Mouse (Mus musculus): ENCODE data around the gene Cd22. TPM values are rescaled to one million over a fixed set of nuclear protein-coding genes. Genes with fewer than 3 reads are reported as not detected.

The Cd22 gene
- polyA plus RNA-seq, 1 experiment = 8.5 TPM

GRCm38 (mm10) chr7:30881367-30881766, 1.2 kb upstream of the Cd22 start:
- TF ChIP-seq POLR2A (IDR thresholded peaks at IDR 0.05; ENCODE audit: control insufficient read depth, extremely low read depth, insufficient read depth, low read length, poor library complexity) = no peak
- TF ChIP-seq CTCF (IDR thresholded peaks at IDR 0.05; ENCODE audit: borderline replicate concordance, control insufficient read depth, extremely low read depth, insufficient read depth, low read length, poor library complexity) = no peak
- H3K4me1 ChIP-seq (replicated peaks; ENCODE audit: control insufficient read depth, insufficient read depth, low read length) = peaks cover 5% of the 10 kb centered on the region
- H3K27ac ChIP-seq (ENCODE audit: control insufficient read depth, insufficient read depth, low read length) = no peak overlapping the region
- 87% methylated on average over 3 of the region's 3 CpGs for WGBS
- H3K4me3 ChIP-seq (ENCODE audit: control insufficient read depth, insufficient read depth, low read length) = no peak overlapping the region
- no peaks in the 10 kb centered on the region for H3K27me3 ChIP-seq (ENCODE audit: control insufficient read depth, insufficient read depth, low read length)
- no peak for DNase-seq
- H3K36me3 ChIP-seq (ENCODE audit: control insufficient read depth, insufficient read depth, low read length) = no peaks in the 10 kb centered on the region

GRCm38 (mm10) chr7:30878950-30879349, 1.2 kb downstream of the Cd22 start:
- no peaks in the 10 kb centered on the region for H3K36me3 ChIP-seq (ENCODE audit: control insufficient read depth, insufficient read depth, low read length)
- no peaks in the 10 kb centered on the region for H3K4me1 ChIP-seq (replicated peaks; ENCODE audit: control insufficient read depth, insufficient read depth, low read length)
- no peak overlapping the region for H3K27ac ChIP-seq (ENCODE audit: control insufficient read depth, insufficient read depth, low read length)
- WGBS = 75% methylated on average over 6 of the region's 6 CpGs
- TF ChIP-seq POLR2A (IDR thresholded peaks at IDR 0.05; ENCODE audit: control insufficient read depth, extremely low read depth, insufficient read depth, low read length, poor library complexity) = no peak
- no peak for TF ChIP-seq CTCF (IDR thresholded peaks at IDR 0.05; ENCODE audit: borderline replicate concordance, control insufficient read depth, extremely low read depth, insufficient read depth, low read length, poor library complexity)
- no peak for DNase-seq
- no peak overlapping the region for H3K4me3 ChIP-seq (ENCODE audit: control insufficient read depth, insufficient read depth, low read length)
- no peaks in the 10 kb centered on the region for H3K27me3 ChIP-seq (ENCODE audit: control insufficient read depth, insufficient read depth, low read length)

GRCm38 (mm10) chr7:30873083-30873482, 7.1 kb downstream of the Cd22 start:
- TF ChIP-seq POLR2A (IDR thresholded peaks at IDR 0.05; ENCODE audit: control insufficient read depth, extremely low read depth, insufficient read depth, low read length, poor library complexity) = no peak
- TF ChIP-seq CTCF (IDR thresholded peaks at IDR 0.05; ENCODE audit: borderline replicate concordance, control insufficient read depth, extremely low read depth, insufficient read depth, low read length, poor library complexity) = peak; percentile 60; the same call in 1 of the 2 replicates
- peaks cover 3% of the 10 kb centered on the region; the same call in 1 of the 2 replicates for H3K4me1 ChIP-seq (replicated peaks; ENCODE audit: control insufficient read depth, insufficient read depth, low read length)
- no peaks in the 10 kb centered on the region for H3K27me3 ChIP-seq (ENCODE audit: control insufficient read depth, insufficient read depth, low read length)
- no peaks in the 10 kb centered on the region for H3K36me3 ChIP-seq (ENCODE audit: control insufficient read depth, insufficient read depth, low read length)
- no peak overlapping the region for H3K4me3 ChIP-seq (ENCODE audit: control insufficient read depth, insufficient read depth, low read length)
- peak; percentile 58 for DNase-seq
- no peak overlapping the region for H3K27ac ChIP-seq (ENCODE audit: control insufficient read depth, insufficient read depth, low read length)
- whole genome bisulfite sequencing = 18% methylated on average over 15 of the region's 15 CpGs

- WGBS = 64% methylated on average over 8 of the region's 8 CpGs
- TF ChIP-seq POLR2A (IDR thresholded peaks at IDR 0.05; ENCODE audit: control insufficient read depth, extremely low read depth, insufficient read depth, low read length, poor library complexity) (no peak), CTCF (IDR thresholded peaks at IDR 0.05; ENCODE audit: borderline replicate concordance, control insufficient read depth, extremely low read depth, insufficient read depth, low read length, poor library complexity) (no peak)
- Histone ChIP-seq H3K36me3 (ENCODE audit: control insufficient read depth, insufficient read depth, low read length) (no peaks in the 10 kb centered on the region), H3K27me3 (ENCODE audit: control insufficient read depth, insufficient read depth, low read length) (no peaks in the 10 kb centered on the region), H3K4me1 (replicated peaks; ENCODE audit: control insufficient read depth, insufficient read depth, low read length) (no peaks in the 10 kb centered on the region), H3K27ac (ENCODE audit: control insufficient read depth, insufficient read depth, low read length) (no peak overlapping the region), H3K4me3 (ENCODE audit: control insufficient read depth, insufficient read depth, low read length) (no peak overlapping the region)
- DNase-seq = no peak
Measured at GRCm38 (mm10) chr7:30863386-30863785, 16.8 kb downstream of the Cd22 start.

GRCm38 (mm10) chr7:30861464-30861863, 18.7 kb downstream of the Cd22 start, which contains the start of gene Ffar1:
TSS of gene Ffar1 (minus strand) at chr7:30861564.
- TF ChIP-seq POLR2A (IDR thresholded peaks at IDR 0.05; ENCODE audit: control insufficient read depth, extremely low read depth, insufficient read depth, low read length, poor library complexity) (no peak), CTCF (IDR thresholded peaks at IDR 0.05; ENCODE audit: borderline replicate concordance, control insufficient read depth, extremely low read depth, insufficient read depth, low read length, poor library complexity) (no peak)
- H3K4me3 ChIP-seq (ENCODE audit: control insufficient read depth, insufficient read depth, low read length) = no peak within 1 kb of the TSS
- no peak for DNase-seq
- H3K27ac ChIP-seq (ENCODE audit: control insufficient read depth, insufficient read depth, low read length) = no peak within 1 kb of the TSS
- H3K36me3 ChIP-seq (ENCODE audit: control insufficient read depth, insufficient read depth, low read length) = no peaks in the 10 kb centered on the region
- no peaks in the 10 kb centered on the region for H3K4me1 ChIP-seq (replicated peaks; ENCODE audit: control insufficient read depth, insufficient read depth, low read length)
- H3K27me3 ChIP-seq (ENCODE audit: control insufficient read depth, insufficient read depth, low read length) = no peaks in the 10 kb centered on the region
- 92% methylated on average over 12 of the region's 12 CpGs for WGBS

GRCm38 (mm10) chr7:30859635-30860402, 20.3 kb downstream of the Cd22 start:
- peak; percentile 45 for DNase-seq
- Histone ChIP-seq H3K36me3 (ENCODE audit: control insufficient read depth, insufficient read depth, low read length) (no peaks in the 10 kb centered on the region), H3K27me3 (ENCODE audit: control insufficient read depth, insufficient read depth, low read length) (no peaks in the 10 kb centered on the region), H3K27ac (ENCODE audit: control insufficient read depth, insufficient read depth, low read length) (no peak overlapping the region), H3K4me3 (ENCODE audit: control insufficient read depth, insufficient read depth, low read length) (no peak overlapping the region), H3K4me1 (replicated peaks; ENCODE audit: control insufficient read depth, insufficient read depth, low read length) (no peaks in the 10 kb centered on the region)
- TF ChIP-seq POLR2A (IDR thresholded peaks at IDR 0.05; ENCODE audit: control insufficient read depth, extremely low read depth, insufficient read depth, low read length, poor library complexity) (no peak), CTCF (IDR thresholded peaks at IDR 0.05; ENCODE audit: borderline replicate concordance, control insufficient read depth, extremely low read depth, insufficient read depth, low read length, poor library complexity) (peak; percentile 29; the same call in 1 of the 2 replicates)
- 8% methylated on average over 16 of the region's 16 CpGs for WGBS

All from thymus, adult 2 months (tissue).